Mouse (Mus musculus): ENCODE data around the gene Mroh2a. TPM values are rescaled to one million over a fixed set of nuclear protein-coding genes. Genes with fewer than 3 reads are reported as not detected.
"Not testable (repeated sequence)": the region's sequence is repeated elsewhere in the genome, so short reads cannot be mapped to it uniquely, and the experiment has no call there.

Mroh2a gene
- polyA plus RNA-seq, 1 experiment from 2014 or later = 1.6 TPM

DNA sequence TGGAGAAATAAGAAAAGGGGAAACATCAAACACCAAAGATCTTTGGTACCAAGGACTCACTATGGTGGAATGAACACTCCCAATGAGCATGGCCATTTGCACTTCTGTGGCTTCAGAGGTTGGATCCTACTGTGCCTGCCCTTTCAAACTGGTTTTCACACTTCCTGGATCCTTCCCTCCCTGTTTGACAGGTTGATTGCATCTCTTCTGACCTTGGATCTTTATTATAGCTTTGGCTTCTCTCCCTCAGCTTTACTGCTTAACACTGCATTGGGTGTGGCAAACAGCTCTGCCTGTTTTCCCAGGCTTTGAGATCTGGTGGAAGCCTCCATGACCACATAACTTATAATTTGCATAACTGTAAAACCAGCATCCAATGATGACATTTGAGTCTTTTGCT is 6.5 kb upstream of the Mroh2a start:
- Histone ChIP-seq H3K4me3 (no peak overlapping the region), H3K27me3 (no peaks in the 10 kb centered on the region), H3K27ac (no peak overlapping the region), H3K4me2 (replicated peaks) (no peak overlapping the region), H3K9me3 (peaks cover 22% of the 10 kb centered on the region), H3K36me3 (no peaks in the 10 kb centered on the region), H3K4me1 (no peaks in the 10 kb centered on the region), H3K9ac (no peak overlapping the region)
- ATAC-seq (ENCODE audit: insufficient number of reproducible peaks, insufficient read depth, low FRiP score, low TSS enrichment) = no peak

DNA sequence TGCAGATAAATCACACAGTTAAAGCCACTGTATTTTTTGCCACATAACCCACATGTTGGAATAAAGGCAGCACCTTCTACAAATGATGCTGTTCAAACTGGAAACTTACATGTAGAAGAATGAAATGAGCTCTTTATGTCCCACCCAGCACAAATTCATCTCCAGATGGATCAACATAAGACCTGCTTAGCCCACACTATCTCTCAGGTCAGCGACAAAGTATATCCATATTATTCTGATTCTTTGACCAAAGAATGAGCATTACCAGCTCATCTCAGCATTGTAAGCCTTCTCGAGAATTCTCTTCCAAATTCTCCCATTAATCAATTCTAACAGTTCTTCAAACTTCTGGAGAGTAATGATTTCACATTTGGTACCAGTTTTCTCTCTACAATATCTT is 4.6 kb upstream of the Mroh2a start:
- H3K4me3 ChIP-seq = no peak overlapping the region
- H3K27ac ChIP-seq = no peak overlapping the region
- 47% methylated on average over 2 of the region's 2 CpGs for WGBS
- H3K36me3 ChIP-seq = no peaks in the 10 kb centered on the region
- peaks cover 23% of the 10 kb centered on the region for H3K9me3 ChIP-seq
- H3K4me1 ChIP-seq = no peaks in the 10 kb centered on the region
- H3K4me2 ChIP-seq (replicated peaks) = no peak overlapping the region
- no peak overlapping the region for H3K9ac ChIP-seq
- H3K27me3 ChIP-seq = no peaks in the 10 kb centered on the region
- no peak for ATAC-seq (ENCODE audit: insufficient number of reproducible peaks, insufficient read depth, low FRiP score, low TSS enrichment)

DNA sequence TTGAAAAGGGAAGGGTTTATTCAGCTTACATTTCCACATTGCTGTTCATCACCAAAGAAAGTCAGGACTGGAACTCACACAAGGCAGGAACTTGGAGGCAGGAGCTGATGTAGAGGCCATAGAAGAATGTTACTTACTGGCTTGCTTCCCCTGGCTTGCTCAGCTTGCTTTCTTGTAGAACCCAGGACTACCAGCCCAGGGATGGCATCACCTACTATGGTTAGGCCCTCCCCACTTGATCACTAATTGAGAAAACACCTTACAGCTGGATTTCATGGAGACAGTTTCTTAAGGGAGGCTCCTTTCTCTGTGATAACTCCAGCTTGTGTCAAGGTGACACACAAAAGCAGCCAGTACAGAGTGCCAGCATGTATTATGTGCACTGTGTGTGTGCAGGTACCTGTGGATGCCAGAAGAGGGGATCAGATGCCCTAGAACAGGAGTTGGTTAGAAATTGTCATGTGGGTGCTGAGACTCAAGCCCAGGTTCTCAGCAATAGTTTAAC is 3.7 kb upstream of the Mroh2a start:
- ATAC-seq (ENCODE audit: insufficient number of reproducible peaks, insufficient read depth, low FRiP score, low TSS enrichment); H3K4me1 ChIP-seq; H3K4me2 ChIP-seq (replicated peaks); H3K27me3 ChIP-seq; H3K4me3 ChIP-seq; H3K9ac ChIP-seq; H3K27ac ChIP-seq; H3K36me3 ChIP-seq: not testable (repeated sequence)
- peaks cover 27% of the 10 kb centered on the region for H3K9me3 ChIP-seq

DNA sequence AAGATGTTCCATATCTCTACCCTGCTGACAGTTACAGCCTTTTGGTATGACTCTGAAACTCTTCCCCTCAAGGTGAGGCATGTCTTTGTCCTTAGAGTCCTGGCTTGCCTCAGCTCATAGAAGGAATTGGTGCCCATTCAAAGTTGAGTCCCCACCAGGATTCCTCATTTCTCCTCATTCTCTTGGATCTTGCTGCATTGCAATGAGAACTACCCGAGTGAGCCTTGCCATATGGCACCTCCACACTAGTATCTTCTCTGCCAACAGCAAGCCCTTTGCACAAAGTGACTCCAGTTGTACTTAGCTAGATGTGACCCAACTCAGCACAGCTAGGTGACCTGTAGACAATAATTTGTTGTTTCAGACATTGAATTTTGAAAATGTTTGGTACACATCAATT is 3.2 kb upstream of the Mroh2a start:
- no peak overlapping the region for H3K27ac ChIP-seq
- H3K4me3 ChIP-seq = no peak overlapping the region
- no peak overlapping the region for H3K9ac ChIP-seq
- no peaks in the 10 kb centered on the region for H3K36me3 ChIP-seq
- H3K9me3 ChIP-seq = peaks cover 32% of the 10 kb centered on the region
- WGBS = 52% methylated on average over 1 of the region's 1 CpGs
- H3K4me1 ChIP-seq = no peaks in the 10 kb centered on the region
- H3K4me2 ChIP-seq (replicated peaks) = no peak overlapping the region
- ATAC-seq (ENCODE audit: insufficient number of reproducible peaks, insufficient read depth, low FRiP score, low TSS enrichment) = no peak
- H3K27me3 ChIP-seq = no peaks in the 10 kb centered on the region

DNA sequence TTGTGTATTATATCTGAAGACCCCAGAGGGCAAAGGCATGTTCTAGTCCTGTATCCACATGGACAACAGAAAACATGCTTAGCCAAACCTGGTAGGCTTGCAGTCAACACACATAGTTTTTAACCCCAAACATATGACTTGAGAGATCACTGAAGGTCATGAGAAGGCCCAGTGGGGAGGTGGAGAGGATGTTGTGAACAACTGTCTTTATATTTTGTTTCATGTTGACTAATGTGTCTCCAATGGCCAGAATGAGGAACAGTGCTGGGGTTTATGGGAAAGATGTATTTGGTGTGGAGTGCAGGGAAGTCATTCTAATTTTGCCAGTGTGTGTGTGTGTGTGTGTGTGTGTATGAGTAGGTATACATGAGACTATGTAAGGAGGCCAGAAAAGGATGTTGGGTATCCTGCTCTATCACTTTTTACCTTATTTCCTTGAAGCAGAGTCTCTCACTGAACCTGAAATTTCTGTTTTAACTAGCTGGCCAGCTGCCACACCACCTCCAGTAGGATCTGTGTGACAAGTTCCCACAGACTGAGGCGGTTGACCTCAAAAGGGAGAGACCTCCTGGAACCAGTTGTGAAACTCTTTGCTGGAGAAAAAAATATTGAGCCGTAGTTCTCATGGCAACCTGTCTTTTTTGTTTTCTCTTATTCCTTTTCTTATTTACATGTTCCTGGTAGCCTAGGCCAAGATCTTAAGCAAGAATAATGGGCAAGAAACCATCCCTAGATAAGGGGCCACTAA is 2.6 kb upstream of the Mroh2a start:
- Histone ChIP-seq H3K4me1 (no peaks in the 10 kb centered on the region), H3K36me3 (no peaks in the 10 kb centered on the region), H3K4me3 (no peak overlapping the region), H3K27me3 (no peaks in the 10 kb centered on the region), H3K4me2 (replicated peaks) (no peak overlapping the region), H3K9ac (no peak overlapping the region), H3K27ac (no peak overlapping the region), H3K9me3 (peaks cover 38% of the 10 kb centered on the region)
- WGBS = 72% methylated on average over 2 of the region's 2 CpGs
- no peak for ATAC-seq (ENCODE audit: insufficient number of reproducible peaks, insufficient read depth, low FRiP score, low TSS enrichment)

DNA sequence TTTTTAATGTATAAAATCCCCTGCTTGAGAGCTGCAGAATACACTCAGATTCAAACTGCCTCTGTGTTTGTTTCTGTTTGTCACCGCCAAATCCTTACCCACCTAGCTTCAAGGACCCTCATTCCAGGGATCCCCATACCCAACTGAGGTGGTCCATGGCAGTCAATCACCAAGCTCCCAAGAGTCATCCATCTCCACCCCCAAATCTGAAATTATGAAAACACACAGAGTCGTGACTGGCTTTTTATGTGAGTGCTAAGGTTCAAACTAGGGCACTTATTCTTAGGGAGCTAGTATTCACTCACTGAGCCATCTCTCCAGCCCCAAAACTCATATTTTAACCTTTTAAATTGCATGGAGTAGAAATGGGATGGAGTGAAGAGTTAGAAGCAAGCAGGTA is 1.5 kb upstream of the Mroh2a start:
- H3K36me3 ChIP-seq = not testable (repeated sequence)
- 36% methylated on average over 2 of the region's 2 CpGs for WGBS

DNA sequence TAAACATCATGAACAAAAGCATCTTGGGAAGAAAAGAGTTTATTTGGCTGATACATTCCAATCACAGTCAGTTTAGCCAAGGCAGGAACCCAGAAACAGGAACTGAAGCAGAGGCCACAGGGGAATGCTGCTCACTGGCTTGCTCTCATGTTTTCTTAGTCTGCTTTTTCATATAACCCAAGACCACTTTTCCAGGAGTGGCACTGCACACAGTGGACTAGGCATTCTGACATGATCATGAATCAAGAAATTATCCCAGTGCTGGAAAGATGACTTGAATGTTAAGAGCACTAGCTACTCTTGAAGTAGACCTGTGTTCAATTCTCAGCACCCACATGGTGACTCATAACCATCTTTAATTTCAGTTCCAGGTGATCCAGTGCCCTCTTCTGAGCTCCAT is 1.0 kb upstream of the Mroh2a start:
- Histone ChIP-seq H3K27me3 (no peaks in the 10 kb centered on the region), H3K4me3 (no peak overlapping the region), H3K9ac (no peak overlapping the region), H3K36me3 (no peaks in the 10 kb centered on the region), H3K9me3 (peaks cover 53% of the 10 kb centered on the region), H3K4me2 (replicated peaks) (no peak overlapping the region), H3K4me1 (no peaks in the 10 kb centered on the region), H3K27ac (no peak overlapping the region)
- ATAC-seq (ENCODE audit: insufficient number of reproducible peaks, insufficient read depth, low FRiP score, low TSS enrichment) = no peak

More for the DNA sequence above, 1.5 kb upstream of the Mroh2a start:
- not testable (repeated sequence) for H3K27me3 ChIP-seq; H3K4me3 ChIP-seq; H3K9ac ChIP-seq; H3K4me2 ChIP-seq (replicated peaks); ATAC-seq (ENCODE audit: insufficient number of reproducible peaks, insufficient read depth, low FRiP score, low TSS enrichment); H3K4me1 ChIP-seq; H3K27ac ChIP-seq
- peaks cover 49% of the 10 kb centered on the region for H3K9me3 ChIP-seq

DNA sequence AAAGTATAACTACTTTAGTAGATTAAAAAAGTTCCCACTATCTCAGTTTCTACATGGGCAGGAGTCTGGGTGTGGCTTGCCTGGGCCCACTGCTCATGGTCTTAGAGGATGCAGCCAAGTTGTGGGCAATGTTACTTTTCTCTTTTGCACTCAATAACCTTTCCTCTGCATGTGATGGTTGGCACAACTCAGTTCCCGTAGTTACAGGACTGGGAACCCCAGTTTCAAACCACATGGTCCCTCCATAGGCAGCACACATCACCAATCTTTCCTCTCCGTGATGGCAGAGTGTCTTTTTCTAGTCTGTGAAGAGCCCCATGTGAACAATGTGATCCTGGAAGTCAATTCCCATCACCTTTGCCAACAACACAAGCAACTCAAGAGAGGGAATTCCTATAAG is 696 bp downstream of the Mroh2a start:
- Histone ChIP-seq H3K4me1 (no peaks in the 10 kb centered on the region), H3K9ac (no peak overlapping the region), H3K27me3 (no peaks in the 10 kb centered on the region), H3K27ac (no peak overlapping the region), H3K4me3 (no peak overlapping the region), H3K9me3 (peaks cover 71% of the 10 kb centered on the region), H3K4me2 (replicated peaks) (no peak overlapping the region), H3K36me3 (no peaks in the 10 kb centered on the region)
- 57% methylated on average over 2 of the region's 2 CpGs for WGBS
- ATAC-seq (ENCODE audit: insufficient number of reproducible peaks, insufficient read depth, low FRiP score, low TSS enrichment) = no peak

DNA sequence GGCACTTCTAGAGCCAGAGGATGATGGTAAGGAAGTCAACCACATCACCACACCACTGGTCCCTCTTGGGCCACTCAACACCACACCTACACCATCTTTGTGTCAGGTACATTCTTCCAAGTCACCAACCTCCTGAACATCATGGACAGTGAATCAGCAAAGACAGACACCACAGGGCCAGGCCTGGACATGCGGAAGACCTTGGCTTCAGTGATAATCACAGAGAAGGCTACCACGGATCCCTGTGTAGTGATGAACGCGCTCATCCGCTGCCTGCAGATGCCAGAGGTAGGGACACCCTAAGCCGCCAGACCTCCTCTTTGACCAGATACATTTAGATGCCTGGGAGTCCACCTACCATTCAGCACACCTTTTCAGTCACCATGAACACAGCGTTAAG is 1.3 kb downstream of the Mroh2a start:
- Histone ChIP-seq H3K27me3 (no peaks in the 10 kb centered on the region), H3K27ac (no peak overlapping the region), H3K9me3 (peaks cover 77% of the 10 kb centered on the region), H3K36me3 (no peaks in the 10 kb centered on the region), H3K4me2 (replicated peaks) (no peak overlapping the region), H3K4me3 (no peak overlapping the region), H3K4me1 (no peaks in the 10 kb centered on the region), H3K9ac (no peak overlapping the region)
- 68% methylated on average over 7 of the region's 7 CpGs for WGBS
- ATAC-seq (ENCODE audit: insufficient number of reproducible peaks, insufficient read depth, low FRiP score, low TSS enrichment) = no peak

DNA sequence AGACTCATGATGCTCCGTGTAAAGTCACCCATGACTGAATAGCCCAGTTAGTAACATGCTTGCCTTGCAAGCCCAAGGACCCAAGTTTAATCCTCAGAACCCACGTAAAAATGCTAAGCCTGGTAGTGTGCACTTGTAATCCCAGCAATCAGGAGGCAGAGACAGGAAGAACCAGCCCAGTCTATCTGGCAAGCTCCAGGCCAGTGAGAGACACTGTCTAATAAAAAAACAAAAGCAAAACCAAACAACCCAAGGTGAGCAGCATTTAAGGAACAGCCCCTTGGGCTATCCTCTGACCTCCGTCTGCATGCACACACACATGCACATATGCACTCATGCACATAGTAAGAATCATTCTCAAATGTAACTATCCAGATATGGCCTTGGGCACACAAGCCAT is 2.8 kb downstream of the Mroh2a start:
- no peak overlapping the region for H3K9ac ChIP-seq
- H3K4me2 ChIP-seq (replicated peaks) = no peak overlapping the region
- H3K27ac ChIP-seq = no peak overlapping the region
- no peaks in the 10 kb centered on the region for H3K36me3 ChIP-seq
- peaks cover 92% of the 10 kb centered on the region for H3K9me3 ChIP-seq
- H3K4me1 ChIP-seq = no peaks in the 10 kb centered on the region
- no peaks in the 10 kb centered on the region for H3K27me3 ChIP-seq
- ATAC-seq (ENCODE audit: insufficient number of reproducible peaks, insufficient read depth, low FRiP score, low TSS enrichment) = no peak
- 77% methylated on average over 3 of the region's 3 CpGs for WGBS
- H3K4me3 ChIP-seq = no peak overlapping the region

DNA sequence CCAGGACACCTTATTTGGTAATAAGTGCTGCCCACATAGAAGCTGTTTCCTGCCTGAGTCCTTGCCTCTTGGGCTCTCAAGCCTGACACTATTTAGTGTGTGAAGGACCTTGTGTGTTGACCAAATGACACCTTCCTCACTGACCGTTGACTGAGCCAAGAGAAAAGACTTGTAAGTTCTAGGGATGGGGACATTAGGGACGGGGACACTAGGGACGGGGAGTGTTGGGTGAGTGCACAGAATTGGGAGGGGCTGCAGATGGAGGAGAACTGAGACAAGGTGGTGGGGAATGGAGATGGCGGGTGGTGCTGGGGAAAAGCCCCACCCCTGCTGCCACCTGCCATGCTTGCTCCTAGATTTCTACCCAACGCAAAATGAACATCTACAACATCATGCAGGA is 3.2 kb downstream of the Mroh2a start:
- no peak for ATAC-seq (ENCODE audit: insufficient number of reproducible peaks, insufficient read depth, low FRiP score, low TSS enrichment)
- H3K4me3 ChIP-seq = no peak overlapping the region
- no peaks in the 10 kb centered on the region for H3K36me3 ChIP-seq
- peaks cover 96% of the 10 kb centered on the region for H3K9me3 ChIP-seq
- H3K4me2 ChIP-seq (replicated peaks) = no peak overlapping the region
- H3K27me3 ChIP-seq = no peaks in the 10 kb centered on the region
- no peak overlapping the region for H3K27ac ChIP-seq
- H3K9ac ChIP-seq = no peak overlapping the region
- 86% methylated on average over 5 of the region's 5 CpGs for WGBS
- no peaks in the 10 kb centered on the region for H3K4me1 ChIP-seq

DNA sequence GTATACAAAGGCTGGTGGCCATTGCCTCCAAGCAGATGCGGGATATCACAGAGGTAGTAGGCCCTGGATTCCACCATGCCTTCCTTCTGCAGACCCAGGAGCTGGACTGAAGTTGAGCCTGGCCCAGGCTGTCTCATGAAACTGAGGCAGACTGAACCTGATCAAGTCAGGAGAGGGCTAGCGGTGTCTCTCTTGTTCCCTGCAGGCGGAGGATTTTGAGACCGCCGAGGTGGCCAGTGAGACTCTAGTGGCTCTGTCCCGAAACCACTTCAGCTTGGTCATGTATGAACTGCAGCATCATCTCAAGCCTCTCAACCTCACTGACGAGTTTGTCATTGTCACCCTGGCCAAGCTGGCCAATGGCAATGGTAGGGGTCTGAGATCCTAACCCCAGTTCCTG is 3.6 kb downstream of the Mroh2a start:
- H3K9ac ChIP-seq = no peak overlapping the region
- H3K4me3 ChIP-seq = no peak overlapping the region

More for the DNA sequence above, 3.6 kb downstream of the Mroh2a start:
- Histone ChIP-seq H3K4me1 (no peaks in the 10 kb centered on the region), H3K27ac (no peak overlapping the region), H3K36me3 (no peaks in the 10 kb centered on the region), H3K4me2 (replicated peaks) (no peak overlapping the region), H3K9me3 (peaks cover 98% of the 10 kb centered on the region), H3K27me3 (no peaks in the 10 kb centered on the region)
- no peak for ATAC-seq (ENCODE audit: insufficient number of reproducible peaks, insufficient read depth, low FRiP score, low TSS enrichment)
- 70% methylated on average over 7 of the region's 7 CpGs for WGBS

Data from embryonic facial prominence, embryonic 12.5 days (tissue).